In the genomic region with DNA sequence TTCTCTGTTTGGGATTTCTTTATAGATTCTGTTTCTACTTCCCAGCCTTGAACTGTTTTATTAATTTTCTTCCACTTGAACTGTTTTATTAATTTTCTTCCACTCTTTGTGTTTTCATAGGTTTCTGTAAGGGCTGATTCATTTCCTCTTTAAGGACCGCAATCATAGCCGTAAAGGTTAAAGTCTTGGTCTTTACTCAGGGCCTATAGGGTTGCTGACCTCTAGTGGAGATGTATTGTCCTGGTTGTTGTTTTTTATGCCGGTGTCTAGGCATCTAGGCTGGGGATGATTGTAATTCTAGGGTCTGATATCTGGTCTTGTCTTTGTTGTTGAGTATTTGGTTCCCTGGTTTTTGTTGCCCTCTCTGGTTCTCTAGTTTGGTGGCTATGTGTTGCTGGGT, we compare ENCODE assay signal across 20 mouse cellular contexts. TPM values are rescaled to one million over a fixed set of nuclear protein-coding genes. Genes with fewer than 3 reads are reported as not detected.
DNase-seq lines count a peak whose midpoint lies in the region; ATAC-seq and TF ChIP-seq lines count a peak whose summit lies in the region.
"Had no signal": no experiment of that assay in that cellular context is flagged by ENCODE, and none has a peak within 500 bp of the region (broad histone marks: within the 10 kb centered on the region; RNA-seq: fewer than 3 reads in every experiment).

No protein-coding gene starts in this region.

- H3K9me3 ChIP-seq in heart, postnatal 0 days (replicated peaks; ENCODE audit: control insufficient read depth, low read length), result no peaks in the 10 kb centered on the region
- no peaks in the 10 kb centered on the region for H3K9me3 ChIP-seq in liver, postnatal 0 days (ENCODE audit: low read length)
- H3K9me3 ChIP-seq in liver, embryonic 12.5 days (replicated peaks), result no peaks in the 10 kb centered on the region
- H3K9me3 ChIP-seq: heart, embryonic 10.5 days; kidney, embryonic 15.5 days; liver, embryonic 15.5 days; midbrain, embryonic 13.5 days; neural tube, embryonic 12.5 days had no signal

- H3K27me3 ChIP-seq in heart, postnatal 0 days (ENCODE audit: control insufficient read depth, insufficient read depth, low read length), result no peaks in the 10 kb centered on the region
- H3K27me3 ChIP-seq in liver, postnatal 0 days (ENCODE audit: insufficient read depth, low read length), result no peaks in the 10 kb centered on the region
- no peaks in the 10 kb centered on the region for H3K27me3 ChIP-seq in liver, embryonic 12.5 days (replicated peaks)
- H3K27me3 ChIP-seq: kidney, embryonic 15.5 days; liver, embryonic 15.5 days; midbrain, embryonic 13.5 days; neural tube, embryonic 12.5 days had no signal

- peaks cover 60% of the 10 kb centered on the region for H3K36me3 ChIP-seq in heart, postnatal 0 days (replicated peaks; ENCODE audit: control insufficient read depth, insufficient read depth, low read length)
- peaks cover 43% of the 10 kb centered on the region for H3K36me3 ChIP-seq in liver, postnatal 0 days (replicated peaks; ENCODE audit: insufficient read depth, low read length)
- H3K36me3 ChIP-seq in liver, embryonic 12.5 days, result peaks cover 72% of the 10 kb centered on the region

- no peak for DNase-seq in heart, postnatal 0 days (ENCODE audit: low spot score)
- no peak for DNase-seq in heart, adult 11 months
- no peak for DNase-seq in liver, postnatal 0 days
- DNase-seq in 416B (ENCODE audit: low read depth) (peak; percentile 78), ZHBTc4 (ENCODE audit: low read depth, low spot score) (peak; percentile 36)
- DNase-seq in T-cell, adult 2 months (ENCODE audit: low spot score), result no peak
- DNase-seq: adrenal gland, adult 2 months; cerebellum, adult 11 months; cerebellum, adult 9-11 months; kidney, adult 11 months; lung, postnatal 14 days; thymus, postnatal 14 days had no signal

- no peak overlapping the region for H3K27ac ChIP-seq in heart, postnatal 0 days (ENCODE audit: low read depth)
- 0 out of 2 replicates have a peak overlapping the region, but pooled peaks have one; percentile 12 for H3K27ac ChIP-seq in liver, postnatal 0 days (ENCODE audit: low read depth)
- no peak overlapping the region for H3K27ac ChIP-seq in liver, embryonic 12.5 days
- H3K27ac ChIP-seq: heart, embryonic 10.5 days; hindbrain, postnatal 0 days; kidney, embryonic 15.5 days; liver, embryonic 15.5 days; midbrain, embryonic 13.5 days; neural tube, embryonic 12.5 days had no signal

- ATAC-seq in heart, postnatal 0 days (ENCODE audit: insufficient read depth, low read depth), result no peak
- ATAC-seq in liver, postnatal 0 days, result no peak
- ATAC-seq in liver, embryonic 12.5 days, result no peak
- ATAC-seq: hindbrain, postnatal 0 days; midbrain, embryonic 13.5 days had no signal

- no peak overlapping the region for H3K4me2 ChIP-seq in heart, postnatal 0 days (ENCODE audit: low read depth, low read length)
- no peak overlapping the region for H3K4me2 ChIP-seq in liver, postnatal 0 days (ENCODE audit: low read depth, low read length)
- H3K4me2 ChIP-seq in liver, embryonic 12.5 days, result no peak overlapping the region
- H3K4me2 ChIP-seq: kidney, embryonic 15.5 days; liver, embryonic 15.5 days; midbrain, embryonic 13.5 days; neural tube, embryonic 12.5 days had no signal

- 49% methylated on average over 3 of the region's 3 CpGs for WGBS in heart, postnatal 0 days
- 65% methylated on average over 3 of the region's 3 CpGs for WGBS in liver, postnatal 0 days (ENCODE audit: insufficient replicate concordance)
- WGBS in liver, embryonic 12.5 days (ENCODE audit: insufficient replicate concordance), result 60% methylated on average over 3 of the region's 3 CpGs

- no peak overlapping the region for H3K4me3 ChIP-seq in heart, postnatal 0 days (ENCODE audit: low read depth, low read length)
- no peak overlapping the region for H3K4me3 ChIP-seq in liver, postnatal 0 days (ENCODE audit: low read depth, low read length)
- no peak overlapping the region for H3K4me3 ChIP-seq in liver, embryonic 12.5 days
- H3K4me3 ChIP-seq: heart, embryonic 10.5 days; kidney, embryonic 15.5 days; liver, embryonic 15.5 days; midbrain, embryonic 13.5 days; neural tube, embryonic 12.5 days had no signal

- TF ChIP-seq EP300 in heart, postnatal 0 days (IDR thresholded peaks at IDR 0.05; ENCODE audit: low read depth), result no peak
- TF ChIP-seq EP300 in liver, postnatal 0 days (IDR thresholded peaks at IDR 0.05; ENCODE audit: low read depth), result no peak

- H3K9ac ChIP-seq in heart, postnatal 0 days (replicated peaks; ENCODE audit: low read depth, low read length), result no peak overlapping the region
- H3K9ac ChIP-seq in liver, postnatal 0 days (replicated peaks), result no peak overlapping the region
- no peak overlapping the region for H3K9ac ChIP-seq in liver, embryonic 12.5 days
- H3K9ac ChIP-seq: kidney, embryonic 15.5 days; liver, embryonic 15.5 days; midbrain, embryonic 13.5 days; neural tube, embryonic 12.5 days had no signal

- H3K4me1 ChIP-seq in heart, postnatal 0 days (ENCODE audit: control insufficient read depth, insufficient read depth), result no peaks in the 10 kb centered on the region
- peaks cover 9% of the 10 kb centered on the region for H3K4me1 ChIP-seq in liver, postnatal 0 days (ENCODE audit: insufficient read depth)
- peaks cover 10% of the 10 kb centered on the region for H3K4me1 ChIP-seq in liver, embryonic 12.5 days
- H3K4me1 ChIP-seq: heart, embryonic 10.5 days; kidney, embryonic 15.5 days; midbrain, embryonic 13.5 days; neural tube, embryonic 12.5 days had no signal

- peak; percentile 48 for TF ChIP-seq CTCF in heart, postnatal 0 days (IDR thresholded peaks at IDR 0.05; ENCODE audit: low read depth)
- TF ChIP-seq CTCF in liver, postnatal 0 days (IDR thresholded peaks at IDR 0.05; ENCODE audit: low read depth), result peak; percentile 46

RNA-seq across cellular contexts. Expression of a gene that starts 12.4 kb away (rescaled TPM):
- total RNA-seq in heart, postnatal 0 days (2014; rRNA removed; ENCODE audit: low replicate concordance), result 3.3 and 6.6 TPM in 2 replicates
- 3.1 and 3.3 TPM in 2 replicates for polyA plus RNA-seq in heart, postnatal 0 days (2015; fragmentation: Nextera tagmentation; extraction: Ambion mirVana)
- 7.0 and 8.1 TPM in 2 replicates for polyA plus RNA-seq in liver, postnatal 0 days (2015; fragmentation: Nextera tagmentation; extraction: Ambion mirVana)
- 8.2 and 9.6 TPM in 2 replicates for polyA plus RNA-seq in liver, embryonic 12.5 days (2016; fragmentation: Nextera tagmentation; extraction: Ambion mirVana)

RNA-seq across cellular contexts. Expression of a gene that starts 16.8 kb away (rescaled TPM):
- total RNA-seq in heart, postnatal 0 days (2014; rRNA removed; ENCODE audit: low replicate concordance), result 83.2 and 93.7 TPM in 2 replicates
- polyA plus RNA-seq in heart, postnatal 0 days (2015; fragmentation: Nextera tagmentation; extraction: Ambion mirVana), result 95.1 and 99.0 TPM in 2 replicates
- 0.28 and 0.50 TPM in 2 replicates for polyA plus RNA-seq in liver, postnatal 0 days (2015; fragmentation: Nextera tagmentation; extraction: Ambion mirVana)
- 0.05 and 0.06 TPM in 2 replicates for polyA plus RNA-seq in liver, embryonic 12.5 days (2016; fragmentation: Nextera tagmentation; extraction: Ambion mirVana)
- polyA plus RNA-seq: C2C12 had no signal

Comparison
In these comparisons a context has a peak if more than half of its experiments do, and no peak if none do; other contexts are left out.
1. DNase-seq: peak in 416B (single experiment) and ZHBTc4 (single experiment); none in heart, postnatal 0 days (single experiment), heart, adult 11 months (single experiment), liver, postnatal 0 days (single experiment) and T-cell, adult 2 months (single experiment).
2. RNA of a gene that starts 16.8 kb away (polyA plus RNA-seq): 95.1 to 99.0 TPM in heart, postnatal 0 days; 0.28 to 0.50 TPM in liver, postnatal 0 days and 0.05 to 0.06 TPM in liver, embryonic 12.5 days; every median in the first group is over 10 times any median in the second.